Mouse (Mus musculus): ENCODE data around the gene Msh2. TPM values are rescaled to one million over a fixed set of nuclear protein-coding genes. Genes with fewer than 3 reads are reported as not detected.
"Not testable (repeated sequence)": the region's sequence is repeated elsewhere in the genome, so short reads cannot be mapped to it uniquely, and the experiment has no call there.

Gene Msh2
- total and polyA plus RNA-seq, 2 experiments from 2014 or later = 33.5 to 41.5 TPM

- no peak for DNase-seq
- no peak for TF ChIP-seq CTCF (IDR thresholded peaks at IDR 0.05; ENCODE audit: low read depth)
- peaks cover 12% of the 10 kb centered on the region for H3K27me3 ChIP-seq (ENCODE audit: insufficient read depth, low read length)
- no peak overlapping the region for H3K4me2 ChIP-seq (ENCODE audit: low read depth)
- H3K9ac ChIP-seq = no peak overlapping the region
- no peaks in the 10 kb centered on the region for H3K4me1 ChIP-seq (ENCODE audit: insufficient read depth)
- H3K4me3 ChIP-seq (ENCODE audit: low read depth, low read length) = no peak overlapping the region
- ATAC-seq = no peak
- WGBS = 84% methylated on average over 12 of the region's 12 CpGs
- H3K9me3 ChIP-seq (ENCODE audit: low read length) = no peaks in the 10 kb centered on the region
- no peaks in the 10 kb centered on the region for H3K36me3 ChIP-seq (ENCODE audit: insufficient read depth)
- H3K27ac ChIP-seq (ENCODE audit: low read depth, low read length) = no peak overlapping the region
Measured at GRCm38 (mm10) chr17:87641006-87641405, 31.1 kb upstream of the Msh2 start.

GRCm38 (mm10) chr17:87642744-87643143 is 29.4 kb upstream of the Msh2 start:
- WGBS = 90% methylated on average over 8 of the region's 8 CpGs
- Histone ChIP-seq H3K4me1 (ENCODE audit: insufficient read depth) (no peaks in the 10 kb centered on the region), H3K36me3 (ENCODE audit: insufficient read depth) (no peaks in the 10 kb centered on the region)

GRCm38 (mm10) chr17:87655616-87656015 is 16.5 kb upstream of the Msh2 start:
- not testable (repeated sequence) for H3K9ac ChIP-seq; H3K9me3 ChIP-seq (ENCODE audit: low read length); H3K27ac ChIP-seq (ENCODE audit: low read depth, low read length); H3K4me3 ChIP-seq (ENCODE audit: low read depth, low read length); H3K27me3 ChIP-seq (ENCODE audit: insufficient read depth, low read length); H3K36me3 ChIP-seq (ENCODE audit: insufficient read depth); H3K4me2 ChIP-seq (ENCODE audit: low read depth); H3K4me1 ChIP-seq (ENCODE audit: insufficient read depth); ATAC-seq; DNase-seq
- WGBS = 95% methylated on average over 5 of the region's 5 CpGs

More at GRCm38 (mm10) chr17:87642744-87643143, 29.4 kb upstream of the Msh2 start:
- Histone ChIP-seq H3K27me3 (ENCODE audit: insufficient read depth, low read length) (0 out of 2 replicates have a peak, but pooled peaks cover 4% of the 10 kb centered on the region), H3K4me3 (ENCODE audit: low read depth, low read length) (no peak overlapping the region), H3K9ac (no peak overlapping the region), H3K27ac (ENCODE audit: low read depth, low read length) (no peak overlapping the region), H3K9me3 (ENCODE audit: low read length) (no peaks in the 10 kb centered on the region), H3K4me2 (ENCODE audit: low read depth) (no peak overlapping the region)
- no peak for TF ChIP-seq CTCF (IDR thresholded peaks at IDR 0.05; ENCODE audit: low read depth)
- no peak for DNase-seq
- no peak for ATAC-seq

GRCm38 (mm10) chr17:87661958-87662573 is 10.1 kb upstream of the Msh2 start:
- TF ChIP-seq CTCF (IDR thresholded peaks at IDR 0.05; ENCODE audit: low read depth) = 0 out of 2 replicates have a peak, but pooled peaks have one; percentile 8
- H3K27ac ChIP-seq (ENCODE audit: low read depth, low read length); H3K4me3 ChIP-seq (ENCODE audit: low read depth, low read length); H3K4me1 ChIP-seq (ENCODE audit: insufficient read depth); H3K27me3 ChIP-seq (ENCODE audit: insufficient read depth, low read length); H3K9ac ChIP-seq; H3K9me3 ChIP-seq (ENCODE audit: low read length); H3K36me3 ChIP-seq (ENCODE audit: insufficient read depth); ATAC-seq; DNase-seq; H3K4me2 ChIP-seq (ENCODE audit: low read depth): not testable (repeated sequence)
- 86% methylated on average over 9 of the region's 9 CpGs for WGBS

- no peak for TF ChIP-seq CTCF (IDR thresholded peaks at IDR 0.05; ENCODE audit: low read depth)
- Histone ChIP-seq H3K4me2 (ENCODE audit: low read depth) (no peak overlapping the region), H3K4me1 (ENCODE audit: insufficient read depth) (no peaks in the 10 kb centered on the region), H3K27me3 (ENCODE audit: insufficient read depth, low read length) (no peaks in the 10 kb centered on the region), H3K36me3 (ENCODE audit: insufficient read depth) (no peaks in the 10 kb centered on the region), H3K9ac (no peak overlapping the region), H3K4me3 (ENCODE audit: low read depth, low read length) (no peak overlapping the region), H3K27ac (ENCODE audit: low read depth, low read length) (no peak overlapping the region), H3K9me3 (ENCODE audit: low read length) (no peaks in the 10 kb centered on the region)
- no peak for DNase-seq
- no peak for ATAC-seq
Measured at GRCm38 (mm10) chr17:87664238-87664637, 7.9 kb upstream of the Msh2 start.

- Histone ChIP-seq H3K4me2 (ENCODE audit: low read depth) (no peak overlapping the region), H3K36me3 (ENCODE audit: insufficient read depth) (no peaks in the 10 kb centered on the region), H3K27ac (ENCODE audit: low read depth, low read length) (no peak overlapping the region), H3K9me3 (ENCODE audit: low read length) (no peaks in the 10 kb centered on the region), H3K4me1 (ENCODE audit: insufficient read depth) (no peaks in the 10 kb centered on the region), H3K9ac (no peak overlapping the region), H3K27me3 (ENCODE audit: insufficient read depth, low read length) (no peaks in the 10 kb centered on the region), H3K4me3 (ENCODE audit: low read depth, low read length) (no peak overlapping the region)
- peak; percentile 90 for TF ChIP-seq CTCF (IDR thresholded peaks at IDR 0.05; ENCODE audit: low read depth)
- WGBS = 67% methylated on average over 10 of the region's 10 CpGs
- ATAC-seq (no peak), DNase-seq (peak; percentile 72)
Measured at GRCm38 (mm10) chr17:87665066-87665822, 6.9 kb upstream of the Msh2 start.

- no peaks in the 10 kb centered on the region for H3K9me3 ChIP-seq (ENCODE audit: low read length)
- peak overlapping the region; percentile 84 for H3K4me2 ChIP-seq (ENCODE audit: low read depth)
- H3K4me1 ChIP-seq (ENCODE audit: insufficient read depth) = peaks cover 4% of the 10 kb centered on the region; the same call in 1 of the 2 replicates
- DNase-seq (peak; percentile 55), ATAC-seq (peak; percentile 50)
- H3K9ac ChIP-seq = peak overlapping the region; percentile 66
- no peak for TF ChIP-seq CTCF (IDR thresholded peaks at IDR 0.05; ENCODE audit: low read depth)
- H3K27ac ChIP-seq (ENCODE audit: low read depth, low read length) = peak overlapping the region; percentile 78
- H3K36me3 ChIP-seq (ENCODE audit: insufficient read depth) = no peaks in the 10 kb centered on the region
- H3K27me3 ChIP-seq (ENCODE audit: insufficient read depth, low read length) = no peaks in the 10 kb centered on the region
- H3K4me3 ChIP-seq (ENCODE audit: low read depth, low read length) = peak overlapping the region; percentile 89
- WGBS = 4% methylated on average over 51 of the region's 54 CpGs
Measured at GRCm38 (mm10) chr17:87672677-87673286, 652 bp downstream of the Msh2 start.

- DNase-seq = peak; percentile 32
- not testable (repeated sequence) for H3K36me3 ChIP-seq (ENCODE audit: insufficient read depth); H3K9me3 ChIP-seq (ENCODE audit: low read length); H3K4me1 ChIP-seq (ENCODE audit: insufficient read depth); H3K9ac ChIP-seq; H3K4me3 ChIP-seq (ENCODE audit: low read depth, low read length); H3K27ac ChIP-seq (ENCODE audit: low read depth, low read length); ATAC-seq; H3K4me2 ChIP-seq (ENCODE audit: low read depth); H3K27me3 ChIP-seq (ENCODE audit: insufficient read depth, low read length)
- 86% methylated on average over 1 of the region's 1 CpGs for WGBS
Measured at GRCm38 (mm10) chr17:87676916-87677474, 4.9 kb downstream of the Msh2 start.
